Mouse (Mus musculus) limb, embryonic 14.5 days (tissue): ENCODE results near the gene Trmt2b. TPM values are rescaled to one million over a fixed set of nuclear protein-coding genes. Genes with fewer than 3 reads are reported as not detected.
"Not testable (repeated sequence)": the region's sequence is repeated elsewhere in the genome, so short reads cannot be mapped to it uniquely, and the experiment has no call there.

Experiments used
- ATAC-seq: fragments of 200-750 bp; cut with Nextera tagmentation; 2 replicates; pipeline ENCODE4 v1.8.0; 2017; ENCODE audit warnings: low read depth, moderate number of reproducible peaks, moderate TSS enrichment; ENCODE audit not compliant: low FRiP score
- DNase-seq: peaks from one replicate; pipeline ENCODE4 v3.0.0-alpha.2; 2015; ENCODE audit warnings: low spot score
- H3K27ac ChIP-seq: fragments of 300-500 bp; sonication (generic); replicated peaks from 2 replicates; pipeline ENCODE4 v1.5.1; 2014; ENCODE audit warnings: low read depth, mild to moderate bottlenecking, low read length, moderate library complexity, mixed read lengths
- H3K27me3 ChIP-seq: fragments of 300-500 bp; sonication (generic); 2 replicates; pipeline ENCODE4 v1.6.1; 2014; ENCODE audit warnings: low read length, mixed read lengths; ENCODE audit not compliant: control insufficient read depth, insufficient read depth
- H3K36me3 ChIP-seq: fragments of 300-500 bp; sonication (generic); 2 replicates; pipeline ENCODE4 v1.6.1; 2014; ENCODE audit warnings: mild to moderate bottlenecking, low read length, moderate library complexity, mixed read lengths; ENCODE audit not compliant: control insufficient read depth, insufficient read depth
- H3K4me1 ChIP-seq: fragments of 300-500 bp; sonication (generic); 2 replicates; pipeline ENCODE4 v1.6.1; 2014; ENCODE audit warnings: antibody characterized with exemption, low read length, mixed read lengths; ENCODE audit not compliant: control insufficient read depth, insufficient read depth
- H3K4me2 ChIP-seq: fragments of 300-500 bp; sonication (generic); replicated peaks from 2 replicates; pipeline ENCODE4 v1.6.1; 2014; ENCODE audit warnings: low read depth, mild to moderate bottlenecking, low read length, moderate library complexity; ENCODE audit not compliant: severe bottlenecking
- H3K4me3 ChIP-seq: fragments of 300-500 bp; sonication (generic); replicated peaks from 2 replicates; pipeline ENCODE4 v1.5.1; 2014; ENCODE audit warnings: low read length
- H3K9ac ChIP-seq: fragments of 300-500 bp; sonication (generic); 2 replicates; pipeline ENCODE4 v1.6.1; 2014; ENCODE audit warnings: mild to moderate bottlenecking, low read depth, low read length, moderate library complexity; ENCODE audit not compliant: severe bottlenecking
- H3K9me3 ChIP-seq: fragments of 300-500 bp; sonication (generic); 2 replicates; pipeline ENCODE4 v1.6.1; 2016; ENCODE audit warnings: low read length; ENCODE audit not compliant: control insufficient read depth
- POLR2A ChIP-seq: fragments of 200-500 bp; IDR thresholded peaks from 2 replicates; pipeline ENCODE4 v1.8.0; 2012; ENCODE audit warnings: inconsistent platforms, mild to moderate bottlenecking, moderate library complexity, borderline replicate concordance; ENCODE audit not compliant: insufficient read depth, insufficient read length; ENCODE audit errors: extremely low read depth
- WGBS: fragments of 180-500 bp; shearing (Covaris S2); extraction: QIAGEN DNeasy Blood & Tissue Kit; methylation state at CpG from one replicate; pipeline ENCODE4 v1.1.7; 2014; 5-methylcytosine and 5-hydroxymethylcytosine counted together
- polyA plus RNA-seq, 2 experiments: library from polyadenylated mRNA; depleted of rRNA in 1 of 2; stranded (reverse) in 1 of 2; unstranded in 1 of 2; fragments of >200 nt; fragmentation: Nextera tagmentation in 1 of 2; extraction: Ambion mirVana in 1 of 2; gene quantifications; 2 replicates each; pipeline versions ENCODE4 v1.2.1 to v1.2.3; 2012 to 2014

The Trmt2b gene
- polyA plus RNA-seq, 2 experiments, result 11.3 to 18.2 TPM

- Histone ChIP-seq H3K9me3 (no peaks in the 10 kb centered on the region), H3K4me2 (no peak overlapping the region), H3K4me3 (no peak overlapping the region), H3K27ac (no peak overlapping the region), H3K36me3 (no peaks in the 10 kb centered on the region), H3K9ac (no peak overlapping the region), H3K4me1 (no peaks in the 10 kb centered on the region), H3K27me3 (no peaks in the 10 kb centered on the region)
- 82% methylated on average over 4 of the region's 4 CpGs for WGBS
- no peak for TF ChIP-seq POLR2A
- DNase-seq, result no peak
- ATAC-seq, result no peak
Observed at GRCm38 (mm10) chrX:134218161-134218560, 58.6 kb downstream of the Trmt2b start.

- ATAC-seq (no peak), DNase-seq (no peak)
- TF ChIP-seq POLR2A, result no peak
- Histone ChIP-seq H3K36me3 (no peaks in the 10 kb centered on the region), H3K4me3 (no peak overlapping the region), H3K27me3 (no peaks in the 10 kb centered on the region), H3K4me1 (no peaks in the 10 kb centered on the region), H3K4me2 (no peak overlapping the region), H3K27ac (no peak overlapping the region), H3K9me3 (no peaks in the 10 kb centered on the region), H3K9ac (no peak overlapping the region)
- WGBS, result 85% methylated on average over 7 of the region's 7 CpGs
Observed at GRCm38 (mm10) chrX:134211151-134211642, 65.6 kb downstream of the Trmt2b start.

- no peak overlapping the region for H3K4me3 ChIP-seq
- no peaks in the 10 kb centered on the region for H3K36me3 ChIP-seq
- H3K9me3 ChIP-seq, result no peaks in the 10 kb centered on the region
- no peak for DNase-seq
- no peak overlapping the region for H3K27ac ChIP-seq
- H3K9ac ChIP-seq, result no peak overlapping the region
- H3K4me1 ChIP-seq, result no peaks in the 10 kb centered on the region
- no peak overlapping the region for H3K4me2 ChIP-seq
- no peak for ATAC-seq
- 69% methylated on average over 2 of the region's 2 CpGs for WGBS
- TF ChIP-seq POLR2A, result no peak
- H3K27me3 ChIP-seq, result no peaks in the 10 kb centered on the region
Observed at GRCm38 (mm10) chrX:134208491-134208890, 68.3 kb downstream of the Trmt2b start.

GRCm38 (mm10) chrX:134187201-134187600, 89.6 kb downstream of the Trmt2b start, which contains the start of gene Arl13a:
Arl13a (plus strand) TSS chrX:134187501.
- WGBS, result 89% methylated on average over 9 of the region's 9 CpGs

GRCm38 (mm10) chrX:134174699-134175098, 102.1 kb downstream of the Trmt2b start:
- Histone ChIP-seq H3K27me3 (no peaks in the 10 kb centered on the region), H3K9me3 (no peaks in the 10 kb centered on the region), H3K36me3 (no peaks in the 10 kb centered on the region), H3K27ac (no peak overlapping the region), H3K4me2 (no peak overlapping the region), H3K4me3 (no peak overlapping the region), H3K9ac (no peak overlapping the region), H3K4me1 (no peaks in the 10 kb centered on the region)
- ATAC-seq (no peak), DNase-seq (no peak)
- TF ChIP-seq POLR2A, result no peak
- WGBS, result 92% methylated on average over 1 of the region's 1 CpGs

More at GRCm38 (mm10) chrX:134187201-134187600, 89.6 kb downstream of the Trmt2b start, which contains the start of gene Arl13a:
- H3K36me3 ChIP-seq, H3K4me1 ChIP-seq, H3K9ac ChIP-seq, H3K9me3 ChIP-seq, H3K27me3 ChIP-seq, DNase-seq, H3K27ac ChIP-seq, H3K4me2 ChIP-seq, ATAC-seq, H3K4me3 ChIP-seq: not testable (repeated sequence)

Other genes with a start within 250 kb of the Trmt2b start
- gene Cstf2, start 217.8 kb downstream of the Trmt2b start, polyA plus RNA-seq (2012; rRNA removed), result 30.6 and 31.4 TPM in 2 replicates
- gene Cstf2, start 217.8 kb downstream of the Trmt2b start, polyA plus RNA-seq (2014; fragmentation: Nextera tagmentation; extraction: Ambion mirVana), result 38.4 and 46.4 TPM in 2 replicates
- gene Xkrx, start 114.9 kb downstream of the Trmt2b start, polyA plus RNA-seq (2012; rRNA removed), result 0.57 and 0.72 TPM in 2 replicates
- 0.11 and 0.59 TPM in 2 replicates for gene Xkrx, start 114.9 kb downstream of the Trmt2b start, polyA plus RNA-seq (2014; fragmentation: Nextera tagmentation; extraction: Ambion mirVana)
- gene Arl13a, start 89.5 kb downstream of the Trmt2b start, polyA plus RNA-seq (2012; rRNA removed), result not detected in 2 replicates
- not detected in 2 replicates for gene Arl13a, start 89.5 kb downstream of the Trmt2b start, polyA plus RNA-seq (2014; fragmentation: Nextera tagmentation; extraction: Ambion mirVana)
- gene Nox1, start 55.0 kb downstream of the Trmt2b start, polyA plus RNA-seq (2012; rRNA removed), result 0.06 TPM in 1 of 2 replicates, not detected in the other
- not detected in 2 replicates for gene Nox1, start 55.0 kb downstream of the Trmt2b start, polyA plus RNA-seq (2014; fragmentation: Nextera tagmentation; extraction: Ambion mirVana)
- gene Tmem35a, start 18.2 kb upstream of the Trmt2b start, polyA plus RNA-seq (2012; rRNA removed), result 9.2 and 9.8 TPM in 2 replicates
- gene Tmem35a, start 18.2 kb upstream of the Trmt2b start, polyA plus RNA-seq (2014; fragmentation: Nextera tagmentation; extraction: Ambion mirVana), result 7.4 and 9.6 TPM in 2 replicates
- 17.2 and 18.6 TPM in 2 replicates for gene Cenpi, start 31.1 kb upstream of the Trmt2b start, polyA plus RNA-seq (2012; rRNA removed)
- 29.4 and 31.9 TPM in 2 replicates for gene Cenpi, start 31.1 kb upstream of the Trmt2b start, polyA plus RNA-seq (2014; fragmentation: Nextera tagmentation; extraction: Ambion mirVana)
- 11.3 and 12.8 TPM in 2 replicates for gene Drp2, start 127.6 kb upstream of the Trmt2b start, polyA plus RNA-seq (2012; rRNA removed)
- 3.2 and 3.6 TPM in 2 replicates for gene Drp2, start 127.6 kb upstream of the Trmt2b start, polyA plus RNA-seq (2014; fragmentation: Nextera tagmentation; extraction: Ambion mirVana)
- 0.28 and 0.49 TPM in 2 replicates for gene Taf7l, start 199.5 kb upstream of the Trmt2b start, polyA plus RNA-seq (2012; rRNA removed)
- gene Taf7l, start 199.5 kb upstream of the Trmt2b start, polyA plus RNA-seq (2014; fragmentation: Nextera tagmentation; extraction: Ambion mirVana), result 0.84 and 0.94 TPM in 2 replicates